Mouse (Mus musculus) layer of hippocampus, adult 9-10 months (tissue): Measurements from ENCODE around the gene Vnn3.

ENCODE experiments used
- DNase-seq: peaks from one replicate; pipeline ENCODE4 v3.0.0; 2022; ENCODE audit warnings: low spot score

Vnn3 gene

DNA sequence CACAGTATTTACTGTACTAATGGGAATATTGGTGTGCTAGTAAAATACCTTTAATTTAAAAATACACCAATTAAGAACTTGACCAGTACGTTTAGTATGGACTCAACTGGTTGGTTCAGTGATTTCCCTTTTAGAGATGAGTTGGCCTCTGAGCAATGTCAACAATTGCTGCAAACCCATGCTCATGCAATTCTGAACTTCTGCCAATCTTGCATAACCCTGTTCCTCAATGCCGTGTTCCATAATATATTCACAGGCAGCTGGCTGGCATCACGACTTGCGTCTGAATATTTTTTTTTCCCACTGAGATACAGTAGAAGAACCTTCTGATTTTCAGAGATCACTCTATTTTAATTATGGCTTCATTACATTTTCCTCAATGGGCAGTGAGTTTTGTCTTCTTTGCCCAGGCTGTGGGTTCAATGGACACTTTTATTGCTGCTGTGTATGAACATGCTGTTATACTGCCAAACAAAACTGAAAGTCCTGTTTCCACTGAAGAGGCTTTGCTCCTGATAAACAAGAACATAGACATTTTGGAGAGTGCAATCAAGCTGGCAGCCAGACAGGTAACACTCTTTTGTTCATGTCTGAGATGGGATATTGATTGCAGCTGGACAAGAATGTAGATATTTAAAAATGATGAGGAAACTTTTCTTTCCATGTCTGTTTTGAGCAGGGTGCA is at the start of gene Vnn3:
TSS of gene Vnn3 (plus strand) at position 235 of the 685 bp plus-strand sequence.
- no peak for DNase-seq

DNA sequence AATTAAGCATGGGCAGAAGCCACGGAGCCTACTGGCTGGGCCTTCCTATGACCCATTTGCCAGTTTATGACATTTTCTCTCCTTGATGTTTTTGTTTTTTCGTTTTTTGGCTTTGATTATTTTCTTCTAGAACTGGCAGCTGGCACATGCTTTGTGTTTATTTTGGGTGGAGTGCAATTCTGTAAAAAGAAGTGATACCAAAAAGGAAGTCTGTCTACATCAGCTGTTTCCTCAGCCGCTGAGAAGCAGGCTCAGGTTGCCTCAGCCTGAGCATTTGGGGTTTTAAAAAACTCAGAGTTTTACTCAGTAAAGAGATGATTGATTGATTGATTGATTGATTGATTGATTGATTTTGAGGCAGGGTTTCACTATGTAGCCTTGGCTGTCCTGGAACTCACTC is 48.4 kb upstream of the Vnn3 start:
- no peak for DNase-seq

GRCm38 (mm10) chr10:23804665-23805064 is 46.6 kb upstream of the Vnn3 start:
- DNase-seq, result no peak

GRCm38 (mm10) chr10:23806201-23806600 is 45.1 kb upstream of the Vnn3 start:
- no peak for DNase-seq

DNA sequence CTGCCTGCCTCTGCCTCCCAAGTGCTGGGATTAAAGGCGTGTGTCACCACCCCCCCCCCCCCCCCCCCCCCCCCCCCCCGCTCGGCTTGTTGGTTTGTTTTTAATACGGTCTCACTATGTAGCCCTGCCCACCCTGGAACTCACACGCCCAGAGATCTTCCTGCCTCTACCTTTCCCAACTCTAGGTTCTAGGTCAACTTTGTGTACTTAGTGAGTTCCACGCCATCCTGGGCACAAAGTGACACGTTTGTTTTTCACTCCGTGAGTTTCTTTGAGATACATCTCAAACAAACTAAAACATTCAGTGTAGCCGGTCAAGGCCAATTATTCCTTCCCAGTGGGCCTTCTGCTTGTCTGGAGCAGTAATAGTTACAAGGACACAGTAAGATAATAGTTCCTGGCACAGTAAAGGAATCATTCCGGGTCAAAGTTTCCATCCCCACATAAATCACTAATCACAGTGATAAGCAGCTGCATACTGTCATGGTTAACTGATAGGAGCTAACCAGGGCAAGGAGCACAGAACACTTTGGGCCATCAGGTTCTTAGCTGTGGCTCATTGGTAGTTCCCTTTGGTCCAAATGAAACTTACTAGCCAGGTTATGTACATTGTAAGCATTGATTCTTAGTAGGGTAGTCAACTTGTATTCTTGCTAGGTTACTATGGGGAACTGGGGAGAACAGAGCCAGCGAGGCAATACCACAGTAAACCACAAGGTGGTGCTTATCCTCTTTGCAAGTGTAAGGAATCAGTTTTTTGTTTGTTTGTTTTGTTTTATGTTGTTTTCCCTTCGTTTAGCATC is 39.4 kb upstream of the Vnn3 start:
- peak; percentile 41 for DNase-seq

- no peak for DNase-seq
These were observed 38.9 kb upstream of the Vnn3 start for GRCm38 (mm10) chr10:23812438-23812759.

DNA sequence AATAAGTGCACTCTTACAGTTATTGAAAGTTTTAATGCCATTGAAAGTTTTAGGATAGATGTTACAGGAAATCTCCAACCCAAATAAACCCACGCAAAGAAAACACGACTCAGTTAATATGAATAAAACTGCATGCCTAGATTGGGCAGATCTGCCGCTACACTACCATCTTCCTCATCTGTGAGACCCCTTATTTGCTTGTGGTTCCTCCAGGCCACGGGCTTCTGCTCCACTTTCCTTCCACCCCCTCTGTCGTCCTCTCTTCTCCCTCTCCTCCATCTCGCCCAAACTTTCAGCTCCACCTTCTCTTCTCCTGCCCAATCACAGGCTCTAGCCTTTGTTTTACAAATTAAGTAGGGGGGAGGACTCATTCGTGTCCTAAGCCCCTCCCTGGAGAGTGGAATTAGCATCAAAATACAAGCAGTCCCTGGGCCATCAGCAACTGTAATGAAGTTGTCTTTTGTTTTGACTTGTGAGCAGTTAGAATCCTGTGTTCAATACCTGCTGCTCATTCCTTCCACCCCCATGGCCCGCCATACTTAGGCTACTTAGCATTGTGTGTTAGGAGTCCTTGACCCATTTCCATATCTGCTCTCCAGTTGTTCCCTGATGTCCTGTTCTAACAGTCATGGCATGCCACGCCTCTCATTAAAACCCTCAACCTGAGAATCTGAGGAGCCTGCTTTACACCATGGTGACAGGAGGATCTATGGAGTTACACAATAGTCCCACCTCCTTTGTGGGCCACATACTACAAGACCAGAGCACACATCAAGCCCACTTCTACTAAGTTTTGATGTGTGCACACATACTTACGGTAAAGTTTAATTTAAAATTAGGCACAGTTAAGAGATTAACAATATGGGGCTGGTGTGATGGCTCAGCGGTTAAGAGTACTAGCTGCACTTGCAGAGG is 38.2 kb upstream of the Vnn3 start:
- DNase-seq, result no peak

DNA sequence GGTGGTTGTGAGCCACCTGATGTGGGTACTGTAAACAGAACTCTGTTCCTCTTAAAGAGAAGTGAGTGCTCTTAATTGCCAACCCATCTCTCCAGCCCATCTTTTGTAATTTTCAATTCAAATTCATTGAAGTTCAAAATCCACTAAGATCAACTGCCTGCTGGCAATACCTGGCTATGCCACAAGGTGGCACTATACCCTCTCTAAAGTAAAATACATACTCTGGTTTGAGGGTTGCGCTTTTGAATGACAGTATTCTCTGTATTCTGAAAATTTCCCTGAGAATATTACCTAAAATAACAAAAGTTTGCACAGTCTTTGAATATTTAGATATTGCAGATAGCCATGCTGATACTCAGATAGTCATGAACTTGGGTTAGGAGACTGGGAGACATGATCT is 36.1 kb upstream of the Vnn3 start:
- peak; percentile 77 for DNase-seq

DNA sequence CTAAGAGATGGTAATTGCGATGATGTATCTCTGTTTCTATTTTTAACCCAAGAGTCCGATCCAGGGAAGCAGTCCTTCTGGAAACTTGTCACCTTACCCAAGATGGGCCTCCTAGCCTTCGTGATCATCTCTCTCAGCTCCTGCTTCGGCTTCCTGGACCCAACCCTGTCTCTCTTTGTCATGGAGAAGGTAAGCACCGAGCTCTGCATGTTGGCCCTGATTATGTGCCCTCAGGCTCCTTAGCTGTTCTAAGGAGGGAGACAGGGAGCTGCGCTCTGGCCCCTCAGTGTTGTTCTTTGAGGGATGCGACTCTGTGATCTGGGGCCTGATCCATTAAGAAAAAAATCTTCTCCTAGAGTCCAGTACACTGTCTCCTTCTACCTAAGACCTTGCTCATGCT is 35.0 kb upstream of the Vnn3 start:
- DNase-seq, result no peak

GRCm38 (mm10) chr10:23826516-23826915 is 24.7 kb upstream of the Vnn3 start:
- DNase-seq, result no peak

DNA sequence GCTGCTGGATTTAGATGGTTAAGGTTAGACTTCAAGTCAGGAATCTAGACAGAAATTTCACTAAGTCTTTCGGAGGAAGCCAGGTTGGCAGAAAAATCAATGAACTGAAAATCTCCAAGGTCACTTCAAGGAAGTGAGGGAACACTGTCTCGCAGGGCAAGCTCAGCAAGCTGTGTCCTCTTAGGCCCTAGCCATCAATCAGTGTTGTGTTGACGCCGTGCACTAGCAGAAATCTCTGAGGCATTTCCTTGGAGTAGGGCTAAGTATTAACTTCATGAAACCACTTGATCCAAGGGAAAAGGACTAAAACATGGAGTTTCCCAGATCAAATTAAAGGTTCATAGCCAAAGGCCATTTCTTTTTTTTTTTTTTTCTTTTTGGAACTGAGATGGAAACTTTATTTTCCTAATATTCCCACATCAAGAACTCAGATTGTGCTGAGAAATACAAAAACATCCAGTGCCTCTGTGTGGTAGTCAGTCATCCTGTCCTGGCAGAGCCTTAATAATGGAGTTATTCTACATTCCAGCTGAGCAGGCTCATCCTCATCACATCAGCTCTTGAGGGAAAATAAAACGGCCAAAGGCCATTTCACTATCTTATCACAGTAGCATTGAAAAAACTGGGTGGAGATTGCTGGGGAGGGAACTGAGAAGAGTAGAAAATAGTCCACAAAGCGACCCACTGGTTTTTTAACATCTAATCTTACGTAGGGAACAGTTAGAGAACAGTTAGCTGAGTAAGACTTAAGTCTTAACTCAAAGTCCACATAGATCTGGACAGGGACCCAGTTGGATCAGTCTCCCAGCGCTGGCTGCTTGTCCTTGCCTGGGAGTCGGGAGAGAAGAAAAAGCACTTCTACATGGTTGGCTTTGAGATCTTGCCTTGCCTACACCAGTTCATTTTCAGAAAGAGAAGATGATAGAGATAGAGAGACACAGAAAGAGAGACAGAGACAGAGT is 15.0 kb upstream of the Vnn3 start:
- DNase-seq, result no peak

GRCm38 (mm10) chr10:23837115-23837514 is 14.1 kb upstream of the Vnn3 start:
- DNase-seq, result no peak

DNA sequence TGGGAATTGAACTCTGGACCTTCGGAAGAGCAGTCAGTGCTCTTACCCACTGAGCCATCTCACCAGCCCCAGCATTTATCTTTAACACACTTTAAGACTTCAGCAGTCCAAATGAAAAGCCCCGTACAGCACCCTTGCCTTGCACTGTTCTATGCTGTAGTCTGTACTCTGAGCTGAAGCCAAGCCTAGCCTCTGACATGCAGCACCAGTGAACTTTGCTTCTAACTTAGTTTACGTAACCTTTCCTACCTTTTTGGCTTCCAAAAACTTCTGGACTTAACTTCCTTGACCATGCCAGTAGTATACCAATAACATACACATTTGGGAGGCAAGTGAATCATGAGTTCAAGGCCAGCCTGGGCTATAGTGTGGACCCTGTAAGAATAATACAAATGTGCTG is 12.4 kb upstream of the Vnn3 start:
- no peak for DNase-seq

DNA sequence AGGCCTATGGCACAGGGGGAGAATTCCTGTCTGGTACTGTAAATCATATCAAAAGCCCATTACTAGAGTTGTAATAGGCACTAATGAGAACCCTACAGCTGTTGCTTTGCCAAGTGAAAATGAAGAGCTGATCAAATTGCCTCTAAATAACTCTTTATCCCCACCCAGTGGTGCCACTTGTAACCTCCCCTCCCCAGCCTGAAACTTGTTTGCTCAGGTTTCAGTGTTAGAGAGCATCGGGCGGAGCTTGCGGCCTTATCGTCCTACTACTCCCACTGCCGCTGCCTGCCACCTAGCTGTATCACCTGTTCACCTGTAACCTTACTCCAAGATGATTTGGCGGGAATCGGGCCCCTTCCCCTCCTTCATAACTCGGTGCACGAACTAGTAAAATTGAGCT is 11.9 kb upstream of the Vnn3 start:
- no peak for DNase-seq

- DNase-seq, result no peak
These were observed 10.8 kb upstream of the Vnn3 start for GRCm38 (mm10) chr10:23840496-23840895.

DNA sequence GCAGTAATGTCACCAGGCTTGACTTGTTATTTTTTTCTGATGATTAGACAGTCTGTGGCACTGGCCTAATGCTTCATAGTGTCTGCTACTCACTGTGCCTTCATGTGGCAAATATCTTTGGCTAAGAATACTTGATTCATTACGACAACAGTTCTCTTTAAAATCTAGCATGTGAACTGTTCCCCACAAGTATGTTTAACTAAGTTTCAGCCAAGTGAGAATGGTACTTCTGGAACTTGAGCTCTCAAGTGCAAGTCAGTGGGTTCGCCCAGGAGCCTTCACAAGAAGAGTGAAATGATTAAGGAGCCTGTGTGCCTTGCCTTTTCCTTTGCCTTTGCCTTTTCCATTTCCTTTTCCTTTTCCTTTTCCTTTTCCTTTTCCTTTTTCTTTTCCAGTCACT is 834 bp downstream of the Vnn3 start:
- no peak for DNase-seq

DNA sequence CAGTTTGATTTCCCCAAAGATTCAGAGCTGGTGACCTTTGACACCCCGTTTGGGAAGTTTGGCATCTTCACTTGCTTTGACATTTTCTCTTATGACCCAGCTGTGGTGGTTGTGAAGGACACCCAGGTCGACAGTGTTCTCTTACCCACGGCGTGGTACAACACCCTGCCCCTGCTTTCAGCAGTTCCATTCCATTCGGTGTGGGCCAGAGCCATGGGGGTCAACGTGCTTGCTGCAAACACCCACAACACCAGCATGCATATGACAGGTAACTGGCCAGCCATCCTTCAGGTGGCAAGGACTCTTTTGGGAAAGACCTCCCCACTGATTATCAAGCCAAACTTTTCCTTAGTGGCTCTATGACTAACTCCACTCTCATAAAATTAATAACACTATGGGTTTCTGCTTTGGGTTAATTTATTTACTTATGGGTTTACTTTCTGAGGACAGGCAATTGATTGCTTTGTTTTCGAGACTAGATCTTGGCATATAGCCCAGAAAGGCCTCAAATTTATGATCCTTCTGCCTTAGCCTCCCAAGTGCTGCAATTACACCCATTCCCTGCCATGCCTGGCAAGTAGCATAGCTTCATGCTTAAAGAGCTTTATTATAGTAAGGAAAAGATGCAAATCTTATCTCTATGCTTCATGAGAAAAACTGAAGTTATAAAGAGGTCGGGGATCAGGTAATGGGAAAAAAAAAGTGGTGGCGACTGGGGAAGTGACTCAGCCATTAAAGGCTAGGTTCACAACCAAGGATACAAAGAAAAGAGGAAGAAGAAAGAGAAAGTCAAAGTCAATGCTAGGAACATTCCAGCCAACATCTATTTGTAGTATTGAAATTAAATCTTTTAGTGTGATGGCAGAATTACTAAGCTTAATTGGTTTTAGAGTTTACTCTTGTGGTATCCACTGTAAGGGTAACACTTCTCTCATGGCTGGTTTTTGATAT is 13.4 kb downstream of the Vnn3 start:
- no peak for DNase-seq

DNA sequence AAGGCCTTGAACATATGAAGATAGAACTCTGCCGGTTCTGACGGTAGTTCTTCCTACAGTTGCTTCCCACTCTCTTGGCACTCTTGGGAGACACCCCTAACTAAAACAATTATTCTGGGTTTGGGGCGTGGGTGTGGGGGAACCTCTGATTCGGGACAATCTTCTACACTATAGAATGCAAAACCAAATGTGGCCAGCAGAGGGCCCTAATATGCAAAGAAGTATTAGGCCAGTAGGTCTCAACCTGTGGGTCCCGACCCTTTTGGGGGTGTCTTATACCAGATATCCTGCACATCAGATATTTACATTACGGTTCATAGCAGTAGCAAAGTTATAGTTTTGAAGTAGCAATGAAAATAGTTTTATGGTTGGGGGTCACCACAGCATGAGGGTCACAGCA is 29.4 kb downstream of the Vnn3 start:
- DNase-seq, result no peak

DNA sequence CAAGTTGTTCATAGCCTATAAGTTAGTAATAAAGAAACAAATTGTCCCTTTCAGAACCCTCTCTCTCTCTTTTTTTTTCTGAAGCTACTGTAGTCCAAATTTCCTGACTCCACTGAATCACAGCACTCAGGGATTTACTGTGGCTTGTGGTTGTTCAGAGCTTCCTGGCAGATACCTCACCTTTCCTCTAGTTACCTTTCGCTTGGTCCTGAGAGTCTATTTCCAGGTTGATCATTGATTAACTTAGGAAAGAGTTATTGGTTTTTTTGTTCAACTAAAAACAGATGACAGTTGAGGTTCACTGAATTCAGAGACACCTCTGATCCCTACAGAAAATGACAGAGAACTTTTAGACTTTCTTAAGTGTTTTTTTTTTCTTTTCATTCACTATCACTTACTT is 33.6 kb downstream of the Vnn3 start:
- no peak for DNase-seq

DNA sequence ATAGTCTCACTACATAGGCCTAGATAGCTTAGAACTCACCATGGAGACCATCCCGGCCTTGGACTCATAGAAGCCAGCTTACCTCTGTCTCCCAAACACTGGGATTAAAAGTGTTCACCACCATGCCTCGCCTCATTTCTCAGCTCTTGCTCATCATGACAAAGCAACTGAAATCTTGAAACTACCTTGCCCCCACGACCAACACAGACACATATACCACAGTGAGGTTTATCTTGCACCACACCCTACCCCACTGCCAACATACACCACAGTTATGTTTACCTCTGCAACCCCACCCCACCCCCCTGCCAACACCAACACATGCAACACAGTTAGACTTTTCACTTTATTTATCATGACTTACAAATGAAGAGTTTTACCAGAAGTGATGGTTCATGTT is 34.8 kb downstream of the Vnn3 start:
- DNase-seq, result no peak

- DNase-seq, result no peak
These were observed 41.7 kb downstream of the Vnn3 start for GRCm38 (mm10) chr10:23892987-23893386.
